Mouse (Mus musculus): Measurements from ENCODE around the gene Fam20b. TPM values are rescaled to one million over a fixed set of nuclear protein-coding genes. Genes with fewer than 3 reads are reported as not detected.

Fam20b gene
- total RNA-seq, 2 experiments from 2014 or later = 82.7 to 83.8 TPM

DNA sequence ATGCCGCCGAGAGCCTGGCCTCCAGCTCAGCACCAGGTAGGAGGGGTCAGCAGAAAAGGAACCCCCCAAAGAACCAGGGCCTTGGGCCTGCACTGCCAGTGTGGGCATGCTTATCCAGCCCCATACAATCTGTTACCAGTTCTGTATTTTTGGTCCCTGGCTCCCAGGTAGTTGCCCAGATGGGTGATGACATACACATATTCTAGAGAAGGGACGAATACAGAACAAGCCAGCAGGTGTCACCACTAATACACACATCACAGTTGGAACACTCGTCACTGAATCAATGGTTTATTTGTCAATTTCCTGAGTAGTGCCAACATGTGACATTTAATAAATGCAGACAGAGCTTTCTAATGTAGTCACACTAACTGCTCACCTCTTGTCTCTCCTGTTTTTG lies 78.3 kb downstream of the Fam20b start:
- DNase-seq (ENCODE audit: low spot score in 2 of 2) = peak in 1 of 2 experiments; percentile 74

DNA sequence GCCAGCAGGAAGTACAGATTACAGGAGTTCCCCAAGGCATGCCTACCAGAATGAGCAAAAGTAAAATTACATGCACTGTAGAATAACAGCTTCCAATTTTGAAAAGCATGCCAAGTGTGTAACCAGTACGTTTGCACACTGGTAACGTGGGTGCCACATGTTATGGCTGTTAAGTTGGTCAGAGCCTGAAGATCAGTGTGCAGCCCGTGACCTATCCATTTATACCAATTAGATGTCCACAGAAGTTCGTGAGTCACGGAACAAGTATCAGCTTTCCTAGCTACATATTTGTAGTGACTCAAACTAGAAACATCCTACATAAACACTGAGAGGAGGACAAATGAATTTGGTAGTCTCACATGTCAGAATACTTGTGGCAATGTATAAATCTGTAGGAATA lies 79.4 kb downstream of the Fam20b start:
- no peak for DNase-seq (ENCODE audit: low spot score in 2 of 2)

DNA sequence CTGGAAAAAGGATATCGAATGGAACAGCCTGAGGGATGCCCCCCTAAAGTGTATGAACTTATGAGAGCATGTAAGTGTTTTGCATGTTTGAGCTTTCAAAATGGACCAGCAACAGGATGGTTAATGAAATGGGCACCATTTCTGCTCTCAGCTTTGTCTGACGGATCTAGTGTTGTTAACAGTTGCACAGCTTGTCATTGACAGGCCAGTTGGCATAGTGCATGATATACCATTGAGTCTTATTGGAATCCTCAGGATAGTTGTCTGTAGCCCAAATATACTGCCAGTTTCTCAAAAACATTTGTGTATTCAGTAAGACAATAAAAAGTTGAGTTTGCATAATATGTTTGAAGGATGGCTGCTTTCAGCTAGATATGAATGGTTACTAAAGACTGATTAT lies 83.7 kb downstream of the Fam20b start:
- no peak for DNase-seq (ENCODE audit: low spot score in 2 of 2)

DNA sequence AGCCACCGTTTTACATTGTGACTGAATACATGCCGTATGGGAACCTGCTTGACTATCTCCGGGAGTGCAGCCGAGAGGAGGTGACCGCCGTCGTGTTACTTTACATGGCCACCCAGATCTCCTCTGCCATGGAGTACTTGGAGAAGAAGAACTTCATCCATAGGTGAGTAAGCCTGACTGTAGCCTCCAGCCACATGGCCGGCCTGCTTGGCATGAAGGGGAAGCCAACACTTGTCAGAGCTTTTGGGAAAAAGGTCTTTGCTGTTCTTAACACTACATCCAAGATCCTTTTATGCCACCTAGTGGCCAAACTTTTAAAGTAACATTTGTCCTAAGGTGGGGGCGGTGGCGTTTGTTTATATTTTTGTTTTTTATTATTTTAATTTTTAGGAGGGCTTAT lies 85.8 kb downstream of the Fam20b start:
- no peak for DNase-seq (ENCODE audit: low spot score in 2 of 2)

DNA sequence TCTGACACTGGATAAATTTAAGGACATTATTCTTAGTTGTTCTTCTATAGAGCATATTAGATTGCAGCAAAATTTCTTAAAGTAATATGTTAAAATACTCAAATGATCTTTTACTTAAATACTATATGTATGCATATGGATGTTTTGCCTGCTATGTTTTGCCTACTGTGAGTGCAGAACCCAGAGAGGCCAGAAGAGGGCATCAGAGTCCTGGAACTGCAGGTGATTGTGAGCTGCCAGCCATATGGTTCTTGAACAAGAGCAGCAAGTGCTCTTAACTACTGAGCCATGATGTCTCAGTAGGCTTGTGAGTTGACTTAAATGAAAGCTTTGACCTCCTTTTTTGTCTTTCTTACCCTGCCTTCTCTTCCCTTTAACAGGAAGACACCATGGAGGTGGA lies 87.9 kb downstream of the Fam20b start:
- no peak for DNase-seq (ENCODE audit: low spot score in 2 of 2)

DNA sequence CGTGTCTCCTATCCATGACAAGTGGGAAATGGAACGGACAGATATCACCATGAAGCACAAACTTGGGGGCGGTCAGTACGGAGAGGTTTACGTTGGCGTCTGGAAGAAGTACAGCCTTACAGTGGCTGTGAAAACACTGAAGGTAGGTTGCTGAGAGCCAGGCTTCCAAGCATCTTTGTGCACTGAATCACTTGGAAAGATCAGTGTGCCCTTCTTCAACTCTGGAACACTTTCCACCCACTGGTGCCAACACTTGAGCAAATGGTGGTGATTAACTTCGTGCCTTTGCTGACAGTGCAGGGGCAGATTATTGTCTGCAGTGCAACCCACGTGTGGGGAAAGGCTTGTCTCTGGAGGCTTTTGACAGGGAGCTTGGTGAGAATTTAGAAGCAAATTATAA lies 88.9 kb downstream of the Fam20b start:
- no peak for DNase-seq (ENCODE audit: low spot score in 2 of 2)

Other genes starting within 250 kb of the Fam20b start
- gene Soat1, start 244.8 kb downstream of the Fam20b start, total RNA-seq (2021) = 10 to 100 TPM; 49.0 to 58.6 TPM
- gene Gm10031, start 195.1 kb downstream of the Fam20b start, total RNA-seq (2021) = 10 to 100 TPM; 41.8 to 42.1 TPM
- gene Abl2, start 160.3 kb downstream of the Fam20b start, total RNA-seq (2021) = 10 to 100 TPM; 83.1 to 89.9 TPM
- 1 to 10 TPM; 7.1 to 7.6 TPM for gene Tor3a, start 44.7 kb downstream of the Fam20b start, total RNA-seq (2021)
- 1 to 10 TPM in 1 of 2 experiments, under 1 TPM in 1; 0.74 to 1.6 TPM for gene Angptl1, start 119.5 kb upstream of the Fam20b start, total RNA-seq (2021)
- 10 to 100 TPM; 64.3 to 72.6 TPM for gene Ralgps2, start 220.5 kb upstream of the Fam20b start, total RNA-seq (2021)